Mouse (Mus musculus) testis, adult 2 months (tissue): ENCODE results near the gene Zfp454.

ENCODE experiments used
- CTCF ChIP-seq: fragments of 200-500 bp; IDR thresholded peaks from 2 replicates; pipeline ENCODE4 v1.5.1; 2012; ENCODE audit warnings: low read depth, mild to moderate bottlenecking, inconsistent platforms, low read length, moderate library complexity; ENCODE audit not compliant: control insufficient read depth, insufficient read depth, insufficient replicate concordance
- POLR2A ChIP-seq: fragments of 200-500 bp; IDR thresholded peaks from 2 replicates; pipeline ENCODE4 v1.6.1; 2012; ENCODE audit warnings: low read depth, mild to moderate bottlenecking, inconsistent platforms, low read length, moderate library complexity; ENCODE audit not compliant: control insufficient read depth

DNA sequence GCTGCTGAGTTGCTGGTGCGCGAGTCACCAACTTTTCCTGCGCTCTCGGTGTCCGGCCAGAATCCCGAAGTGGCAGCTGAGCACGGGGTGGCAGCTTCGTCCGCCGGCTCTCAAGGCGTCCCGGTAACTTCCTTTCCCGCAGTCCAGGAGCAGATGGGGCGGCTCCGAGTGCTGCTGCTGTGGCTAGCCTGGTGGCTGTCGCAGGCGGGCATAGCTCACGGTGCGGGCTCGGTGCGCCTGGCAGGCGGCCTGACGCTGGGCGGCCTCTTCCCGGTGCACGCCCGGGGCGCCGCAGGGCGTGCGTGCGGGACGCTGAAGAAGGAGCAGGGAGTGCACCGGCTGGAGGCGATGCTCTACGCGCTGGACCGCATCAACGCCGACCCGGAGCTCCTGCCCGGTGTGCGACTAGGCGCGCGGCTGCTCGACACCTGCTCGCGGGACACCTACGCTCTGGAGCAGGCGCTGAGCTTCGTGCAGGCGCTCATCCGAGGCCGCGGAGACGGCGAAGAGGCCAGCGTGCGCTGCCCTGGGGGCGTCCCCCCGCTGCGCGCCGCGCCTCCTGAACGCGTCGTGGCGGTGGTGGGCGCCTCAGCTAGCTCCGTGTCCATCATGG is 36.4 kb downstream of the Zfp454 start:
- TF ChIP-seq CTCF: no peak
- no peak for TF ChIP-seq POLR2A
